Mouse (Mus musculus) telencephalon, adult 2 months (tissue): ENCODE measurements around the gene Pcsk5.
"Not testable (repeated sequence)": the region's sequence is repeated elsewhere in the genome, so short reads cannot be mapped to it uniquely, and the experiment has no call there.

Experiments
- DNase-seq: peaks from one replicate; pipeline ENCODE4 v3.0.0-alpha.2; 2011; ENCODE audit warnings: low read depth, low spot score

Gene Pcsk5

DNA sequence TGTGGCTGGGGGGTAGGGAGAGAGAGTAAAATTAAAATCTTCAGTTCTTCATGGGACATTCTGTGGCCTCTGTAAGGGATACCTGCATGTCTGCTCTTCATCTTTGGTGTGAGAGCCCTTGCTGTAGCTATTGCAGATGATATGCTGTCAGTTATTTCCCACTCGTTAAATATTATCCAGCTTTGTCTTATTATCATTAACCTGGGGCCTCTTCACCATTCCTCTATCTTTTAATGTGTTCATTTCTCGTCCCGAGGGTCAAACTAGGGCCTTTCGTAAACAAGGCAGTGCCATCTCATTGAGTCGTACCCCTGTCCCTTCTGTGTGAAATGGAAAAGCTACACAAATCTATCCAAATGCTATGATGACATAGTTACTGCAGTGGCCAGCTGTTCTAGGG is 361.4 kb downstream of the Pcsk5 start:
- no peak for DNase-seq

DNA sequence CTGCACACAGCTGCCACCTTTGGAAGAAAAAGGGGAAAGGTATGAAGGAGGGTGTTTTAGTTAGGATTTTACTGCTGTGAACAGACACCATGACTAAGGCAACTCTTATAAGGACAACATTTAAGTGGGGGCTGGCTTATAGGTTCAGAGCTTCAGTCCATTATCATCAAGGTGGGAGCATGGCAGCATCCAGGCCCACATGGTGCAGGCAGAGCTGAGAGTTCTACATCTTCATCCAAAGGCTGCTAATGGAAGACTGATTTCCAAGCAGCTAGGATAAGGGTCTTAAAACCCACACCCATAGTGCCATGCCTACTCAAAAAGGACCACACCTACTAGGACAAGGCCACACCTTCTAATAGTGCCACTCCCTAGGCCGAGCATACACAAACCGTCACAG is 364.3 kb downstream of the Pcsk5 start:
- DNase-seq, result not testable (repeated sequence)

DNA sequence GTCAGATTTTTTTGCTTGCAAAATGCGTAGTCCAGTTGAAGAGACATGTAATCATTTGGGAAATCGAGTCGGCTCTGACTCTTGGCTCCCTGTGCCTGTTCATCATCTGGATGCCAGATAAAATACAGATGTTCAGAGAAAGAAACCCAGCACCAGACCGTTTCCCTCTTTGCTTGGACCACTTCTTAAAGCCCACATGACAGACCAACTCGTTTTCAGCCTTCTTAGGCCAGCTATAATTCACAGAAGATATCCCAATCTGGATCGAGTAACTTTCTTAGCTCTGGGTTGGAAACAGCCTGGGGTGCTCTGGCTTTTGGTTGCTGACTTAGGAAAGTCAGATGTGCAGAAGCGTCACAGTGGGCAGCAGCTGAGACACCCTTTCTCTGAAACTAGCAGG is 365.6 kb downstream of the Pcsk5 start:
- DNase-seq, result no peak

DNA sequence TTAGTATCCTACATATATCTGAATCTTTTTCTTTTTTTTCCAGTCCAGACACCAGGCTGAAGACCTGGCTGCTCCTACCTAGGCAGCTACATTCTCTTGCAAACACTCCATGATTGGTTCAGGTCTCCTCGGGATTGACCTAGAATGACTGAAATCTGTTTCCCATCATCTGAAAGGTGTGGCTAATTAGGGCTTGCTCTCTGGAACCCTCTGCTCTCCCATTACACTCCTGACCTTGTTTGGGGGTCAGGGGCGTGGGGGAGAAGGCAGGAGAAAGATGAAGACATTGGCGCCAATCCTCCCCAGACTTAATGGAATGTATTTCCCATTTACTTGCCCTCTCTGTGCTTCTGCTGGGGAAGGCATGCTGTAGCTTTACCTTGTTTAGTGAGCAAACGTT is 366.2 kb downstream of the Pcsk5 start:
- no peak for DNase-seq

DNA sequence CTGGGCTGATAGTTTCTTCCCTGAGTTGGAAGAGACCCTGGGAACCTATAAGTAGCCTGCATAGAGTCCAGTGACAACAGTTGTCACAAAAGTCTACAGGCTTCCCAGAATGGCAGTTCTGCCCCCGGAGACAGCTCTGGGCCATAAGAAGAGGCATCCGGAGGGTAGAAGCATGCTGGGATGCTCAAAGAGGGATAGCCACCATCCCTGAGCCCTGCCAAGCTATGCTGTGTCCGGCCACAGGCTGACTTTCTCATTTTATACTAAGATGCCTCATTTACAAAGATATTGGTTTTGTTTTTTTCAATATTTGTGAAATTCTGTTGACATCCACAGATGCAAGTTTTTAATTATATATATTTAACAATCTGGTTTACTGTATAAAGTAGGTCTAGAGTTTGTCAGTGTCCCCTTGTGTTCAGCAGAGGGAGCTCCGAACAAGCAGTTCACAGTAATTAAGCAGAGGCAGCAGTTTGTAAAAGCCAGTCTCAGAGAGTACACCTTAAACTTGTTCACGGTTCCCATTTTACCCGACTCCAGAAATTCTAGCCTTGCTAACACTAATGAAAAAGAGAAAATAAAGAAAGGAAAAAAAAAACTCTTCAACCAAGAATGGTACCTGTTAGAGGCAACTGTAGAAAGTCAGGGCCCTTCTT is 369.7 kb downstream of the Pcsk5 start:
- peak; percentile 24 for DNase-seq

DNA sequence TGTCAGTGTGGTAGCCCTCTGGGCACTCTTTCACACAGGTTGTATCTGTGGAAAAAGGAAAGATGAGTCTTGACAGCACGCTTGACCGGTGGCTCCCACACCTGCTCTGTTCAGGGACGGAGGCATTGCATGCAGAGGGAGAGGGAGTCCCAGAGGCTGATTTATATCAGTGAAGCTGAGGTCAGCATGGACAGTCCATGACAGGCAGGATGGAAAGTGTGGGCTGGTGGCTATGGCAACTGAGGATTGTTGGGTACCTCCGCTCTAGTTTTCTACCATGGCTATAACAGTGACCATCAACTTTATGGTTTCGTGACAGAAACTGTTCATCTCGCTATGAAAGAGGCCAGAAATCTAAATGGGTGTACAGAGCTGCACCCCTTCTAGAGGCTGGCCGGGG is 385.4 kb downstream of the Pcsk5 start:
- no peak for DNase-seq

DNA sequence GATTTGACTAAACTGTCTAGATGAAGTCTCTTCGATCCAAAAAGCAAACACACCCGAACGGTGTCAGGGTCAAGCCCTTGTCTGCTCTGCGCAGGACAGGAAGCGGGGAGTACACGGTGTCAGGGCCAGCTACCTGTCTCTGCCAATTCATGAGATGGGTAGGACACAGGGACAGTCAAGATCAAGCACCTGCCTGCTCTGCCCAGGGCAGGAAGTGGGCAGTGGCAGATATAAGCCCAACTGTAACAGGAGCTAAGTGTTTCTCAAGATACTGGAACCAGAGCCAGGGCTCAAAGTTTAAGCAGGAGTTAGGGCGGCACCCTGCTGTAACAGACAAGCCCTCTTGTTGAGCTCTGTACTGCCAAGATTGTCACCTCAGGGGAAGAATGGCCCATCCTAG is 393.9 kb downstream of the Pcsk5 start:
- DNase-seq, result no peak

DNA sequence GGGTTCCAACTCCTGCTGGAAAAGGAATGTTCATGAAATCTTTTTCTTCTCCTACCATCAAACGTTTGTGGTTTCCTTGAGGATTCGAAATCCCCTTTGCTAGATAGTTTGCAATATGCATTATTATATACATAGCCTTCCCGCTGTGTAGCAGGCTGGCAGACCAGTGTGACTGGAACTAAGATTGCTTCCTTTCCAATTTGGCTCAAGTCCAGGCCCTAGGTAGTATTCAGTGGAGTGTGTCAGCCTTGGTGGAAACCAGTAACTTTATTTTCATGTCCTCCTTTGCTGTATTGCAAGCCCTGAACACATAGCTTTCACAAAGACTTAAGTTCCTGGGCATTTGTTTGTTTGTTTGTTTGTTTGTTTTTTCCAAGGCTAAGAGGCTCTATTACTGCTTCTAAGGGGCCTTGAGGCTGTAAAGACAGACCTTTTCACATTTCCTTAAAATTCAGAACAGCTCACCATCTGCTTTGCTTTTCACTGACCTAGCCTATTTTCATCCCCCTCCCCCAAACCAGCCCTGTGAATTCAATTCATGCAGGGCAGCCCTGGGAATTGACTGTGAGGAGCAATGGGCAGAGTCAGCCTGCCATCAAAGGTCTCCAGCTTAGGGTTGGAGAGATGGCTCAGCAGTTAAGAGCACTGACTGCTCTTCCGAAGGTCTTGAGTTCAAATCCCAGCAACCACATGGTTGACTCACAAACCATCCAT is 397.8 kb downstream of the Pcsk5 start:
- no peak for DNase-seq

DNA sequence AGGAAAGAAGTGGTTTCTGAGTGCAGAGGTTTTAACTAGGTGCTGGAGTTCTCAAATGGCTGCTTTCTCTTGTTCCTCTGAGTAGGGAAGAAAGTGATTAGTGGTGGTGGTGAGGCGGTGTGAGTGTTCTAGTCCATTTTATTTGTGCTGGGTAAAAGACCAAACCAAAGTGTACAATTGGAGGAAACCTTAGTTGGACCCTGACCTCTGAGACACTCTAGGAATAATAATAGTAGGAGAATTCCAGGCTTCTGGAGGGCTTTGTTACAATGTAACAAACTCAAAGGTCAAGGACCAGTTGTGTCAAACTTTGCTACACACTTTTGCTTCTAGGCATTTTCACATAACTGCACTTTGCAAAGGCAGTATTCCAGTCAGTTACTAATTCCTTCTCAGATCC is 400.8 kb downstream of the Pcsk5 start:
- no peak for DNase-seq

DNA sequence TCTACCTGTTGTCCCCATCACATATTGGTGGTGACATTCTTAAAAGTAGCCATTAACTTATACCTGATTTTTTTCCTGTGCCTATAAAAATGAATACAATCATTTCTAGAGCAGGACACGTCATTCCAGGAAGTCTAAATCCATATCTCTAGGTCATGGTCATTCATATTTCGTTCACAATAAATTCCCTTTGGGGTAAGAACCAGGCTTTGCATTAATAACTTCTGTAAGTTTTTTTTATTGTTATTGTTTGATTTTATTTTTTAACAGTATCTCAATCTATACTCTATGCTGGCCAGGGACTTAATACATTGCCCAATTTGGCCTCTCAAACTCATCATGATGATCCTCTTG is 408.9 kb downstream of the Pcsk5 start:
- DNase-seq, result no peak

DNA sequence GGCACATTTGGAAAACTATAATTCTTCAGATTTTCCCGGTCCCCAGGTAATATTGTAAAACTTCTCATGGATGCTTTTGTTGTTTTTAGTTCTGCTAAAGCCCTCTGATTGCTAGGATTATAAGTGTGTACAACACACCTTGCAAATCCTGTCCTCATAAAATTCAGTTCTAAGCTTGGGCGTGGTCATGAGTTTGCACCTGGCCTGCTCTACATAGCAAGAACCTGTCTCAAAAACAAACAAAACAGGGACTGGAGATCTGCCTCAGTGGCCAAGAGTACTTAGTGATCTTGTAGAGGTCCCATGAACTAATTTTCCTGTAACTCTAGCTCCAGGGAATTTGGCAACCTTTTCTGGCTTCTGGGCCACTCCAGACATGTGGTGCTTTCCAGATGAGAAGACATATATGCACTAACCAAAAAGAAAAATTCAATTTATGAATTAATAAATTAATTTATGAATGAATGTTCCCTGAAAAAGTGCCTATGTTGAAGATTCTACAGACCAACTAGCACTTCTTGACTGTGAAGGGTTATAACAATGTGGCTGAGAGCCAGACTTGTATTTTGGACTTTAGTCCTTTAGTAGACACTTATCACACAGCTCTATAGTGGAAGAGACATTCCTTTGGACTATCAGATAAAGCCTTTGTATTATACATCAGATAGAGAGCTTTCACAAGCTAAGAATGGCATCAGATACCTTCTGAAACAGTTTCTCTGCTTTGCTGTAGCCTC is 409.4 kb downstream of the Pcsk5 start:
- DNase-seq, result no peak

DNA sequence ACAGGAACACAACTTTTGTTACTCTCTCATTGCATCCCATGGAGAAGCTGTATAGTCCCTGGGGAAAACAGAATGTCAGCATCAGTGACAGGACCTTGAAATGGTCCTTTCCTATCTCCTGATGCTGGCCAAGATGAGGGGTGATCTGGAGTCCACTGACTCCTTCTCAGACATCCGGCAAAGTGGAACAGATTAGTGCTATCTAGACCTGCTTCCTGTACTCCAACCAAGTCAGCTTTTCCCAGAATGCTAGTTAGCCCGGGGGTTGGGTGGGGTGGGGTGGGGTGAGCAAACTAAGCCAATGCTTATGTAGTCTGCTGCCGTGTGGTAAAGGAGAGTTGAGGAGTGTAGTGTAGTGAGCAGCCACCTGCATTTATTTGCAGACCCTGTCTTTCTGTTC is 414.1 kb downstream of the Pcsk5 start:
- DNase-seq, result no peak

DNA sequence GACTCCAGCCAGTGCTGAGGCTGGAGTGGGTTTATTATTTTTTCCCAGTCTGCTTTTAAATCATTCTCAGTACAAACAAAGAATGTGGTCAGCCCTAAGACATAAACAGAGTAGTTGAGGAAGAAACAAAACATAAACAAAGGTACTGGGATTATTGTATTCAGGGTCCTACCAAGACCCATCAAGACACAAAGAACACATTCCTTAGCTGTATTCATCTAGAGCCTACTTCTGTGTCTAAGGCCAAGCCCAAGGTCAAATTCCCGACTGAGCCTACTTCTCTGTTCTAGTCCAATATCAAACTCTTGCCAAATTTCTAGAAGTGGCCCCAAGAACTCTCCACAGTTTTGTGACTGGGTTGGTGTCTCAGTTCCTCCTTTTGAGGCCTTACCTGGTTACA is 419.6 kb downstream of the Pcsk5 start:
- no peak for DNase-seq

DNA sequence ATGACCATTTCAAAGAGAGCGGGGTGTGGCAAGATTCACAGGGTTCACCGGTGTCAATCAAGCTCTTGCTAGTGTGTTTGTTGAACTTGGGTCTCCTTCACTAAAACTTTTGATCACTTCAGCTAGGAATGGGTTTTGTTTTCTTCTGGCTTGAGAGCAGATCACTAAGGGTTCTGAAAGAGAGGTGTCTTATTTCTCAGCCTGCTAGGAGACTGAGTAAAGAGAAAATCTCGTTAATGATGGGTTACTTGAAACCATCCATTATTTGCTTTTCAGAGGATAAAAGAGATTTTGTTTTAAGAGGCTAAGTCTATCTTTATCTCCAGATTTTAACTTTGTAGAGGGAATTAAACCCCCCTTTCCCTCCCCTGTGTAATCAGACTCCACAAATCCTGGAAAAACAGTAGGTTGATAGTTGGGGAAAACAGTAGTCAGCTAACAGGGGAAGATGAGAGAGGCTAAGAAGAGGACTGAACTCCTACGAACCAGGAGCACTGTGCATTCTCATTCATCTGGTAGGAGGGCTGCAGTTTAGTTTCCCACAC is 424.4 kb downstream of the Pcsk5 start:
- no peak for DNase-seq

DNA sequence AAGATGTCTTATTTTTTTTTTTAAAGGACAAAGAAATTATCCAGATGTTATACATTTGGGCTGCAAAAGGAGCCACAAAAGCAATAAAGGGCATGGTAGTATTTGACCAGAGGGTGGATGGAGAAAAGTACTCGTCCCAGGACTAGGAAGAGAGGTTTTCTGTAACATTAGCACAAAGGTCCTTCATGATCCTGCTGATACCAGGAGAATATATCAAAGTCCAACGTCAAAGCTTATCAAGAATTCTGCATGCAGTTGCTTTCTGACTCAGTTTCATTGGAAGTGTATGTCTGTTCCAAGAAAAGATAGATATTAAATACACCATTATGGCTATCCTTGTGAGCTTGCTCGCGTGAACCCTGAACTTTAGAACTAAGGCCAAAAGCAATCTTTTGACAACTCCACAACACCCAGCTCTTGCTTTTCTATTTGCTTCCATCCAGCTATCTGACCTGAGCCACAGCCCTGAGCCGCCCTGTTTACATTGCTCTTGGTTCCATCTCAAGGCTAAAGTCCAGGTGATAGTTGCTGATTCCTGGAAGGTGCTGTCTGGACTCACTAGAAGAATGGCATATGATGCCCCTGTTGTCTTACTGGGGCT is 426.9 kb downstream of the Pcsk5 start:
- no peak for DNase-seq

DNA sequence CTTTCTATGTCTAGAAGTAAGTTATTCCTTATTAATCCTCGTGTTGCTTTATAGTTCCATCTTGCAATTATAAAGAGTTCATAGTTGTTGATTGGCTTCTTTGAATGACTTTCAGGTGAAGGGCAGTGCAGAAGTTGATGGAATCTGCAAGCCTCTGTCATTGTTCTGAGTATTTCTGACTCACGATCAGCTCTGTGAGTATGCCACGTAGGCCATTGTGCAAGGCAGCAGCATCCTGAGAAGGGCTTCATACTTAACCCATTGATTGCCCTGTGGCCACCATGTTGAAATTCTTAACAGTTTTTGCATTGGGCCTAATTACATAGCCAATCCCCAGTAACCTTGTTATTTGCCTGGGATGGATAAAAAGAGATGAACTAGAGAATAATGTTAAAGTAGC is 428.1 kb downstream of the Pcsk5 start:
- no peak for DNase-seq

DNA sequence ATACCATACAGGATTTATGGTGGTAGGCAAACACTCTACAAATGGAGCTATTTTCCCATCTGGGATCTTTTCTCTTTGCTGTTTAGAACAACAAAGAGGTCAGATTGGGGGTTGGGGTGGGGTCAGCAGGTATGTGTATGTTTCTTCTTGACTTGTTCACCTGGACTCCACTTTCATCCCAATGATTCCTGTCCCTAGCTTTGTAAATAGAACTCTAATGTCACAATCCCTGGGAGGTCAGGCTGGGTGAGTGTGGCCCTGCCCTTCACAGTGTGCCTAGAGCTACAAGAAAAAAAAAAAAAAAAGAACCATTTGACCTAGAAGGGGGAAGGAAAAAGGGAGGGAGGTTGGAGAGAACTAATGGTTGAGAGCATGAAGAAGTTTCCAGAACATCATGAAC is 428.8 kb downstream of the Pcsk5 start:
- DNase-seq, result no peak

DNA sequence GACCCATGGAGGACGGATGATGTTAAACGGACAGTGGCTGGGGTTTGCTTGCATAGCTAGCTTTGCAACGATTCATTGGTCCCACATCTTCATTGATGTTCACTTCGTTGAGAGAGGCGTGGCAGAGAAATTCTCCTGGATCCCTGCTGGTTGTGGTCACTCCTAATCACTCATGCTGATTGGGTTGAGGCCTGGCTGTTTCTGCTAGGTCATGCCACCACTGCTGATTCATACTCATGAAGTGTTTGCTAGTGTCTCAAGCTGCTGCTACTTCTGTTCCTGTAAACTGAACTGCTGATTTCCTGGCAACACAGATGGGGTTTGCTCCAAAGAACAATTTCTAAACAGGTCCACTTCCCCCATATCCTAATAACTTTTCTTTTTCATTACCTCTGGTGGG is 430.6 kb downstream of the Pcsk5 start:
- DNase-seq, result no peak

DNA sequence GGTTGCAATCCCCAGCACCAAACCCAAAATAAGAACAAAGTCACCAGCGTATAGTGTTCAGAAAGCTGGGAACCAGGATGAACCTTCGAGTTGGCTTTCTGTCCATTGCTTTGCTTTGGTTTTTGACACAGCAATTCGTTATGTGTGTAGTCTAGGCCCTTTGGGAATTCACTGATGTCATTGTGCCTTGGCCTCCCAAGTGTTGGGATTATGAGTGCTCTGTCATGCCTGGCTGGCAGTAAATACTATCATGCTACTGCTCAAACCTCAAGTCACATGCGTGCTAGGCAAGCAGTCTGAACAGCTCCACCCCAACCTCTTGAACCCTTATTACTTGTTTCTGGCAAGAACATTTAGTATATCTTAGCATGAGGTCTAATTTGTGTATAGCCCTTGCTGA is 434.3 kb downstream of the Pcsk5 start:
- DNase-seq, result no peak

DNA sequence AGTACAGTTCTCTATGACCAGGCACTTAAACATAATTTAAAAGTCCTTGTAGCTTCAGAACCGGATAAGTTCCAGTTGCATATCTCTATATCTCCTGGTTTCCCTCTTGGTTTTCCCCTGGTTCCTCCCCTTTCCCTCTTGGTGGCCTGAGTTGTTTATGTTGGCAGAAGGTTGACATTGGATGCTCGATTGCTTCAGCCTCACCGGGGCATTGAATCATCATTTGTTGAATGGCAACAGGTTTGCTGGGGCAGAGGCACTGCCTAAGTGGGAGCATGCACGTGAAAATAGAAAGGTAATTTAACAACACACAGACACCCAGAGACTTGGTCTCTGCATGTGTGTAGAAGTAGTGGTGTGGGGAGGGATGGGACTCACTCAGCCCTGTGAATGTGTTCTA is 436.9 kb downstream of the Pcsk5 start:
- no peak for DNase-seq

DNA sequence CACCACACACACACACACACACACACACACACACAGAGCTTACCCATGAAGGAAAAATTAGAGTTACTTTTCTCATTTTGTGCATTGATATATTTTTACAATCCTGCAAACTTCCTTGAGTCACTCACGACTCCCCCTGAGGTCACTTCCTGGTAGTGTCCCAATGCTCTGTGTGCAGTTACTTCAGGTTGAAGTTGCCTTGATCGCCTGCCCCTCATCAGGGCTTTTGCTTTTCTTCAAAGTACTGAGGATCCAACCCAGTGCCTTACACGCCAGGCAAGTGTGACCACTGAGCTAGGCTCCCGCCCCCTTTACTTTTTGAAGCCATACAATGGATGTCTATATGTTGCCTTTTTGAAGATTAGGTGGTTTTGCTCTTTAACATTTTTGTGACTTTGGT is 437.5 kb downstream of the Pcsk5 start:
- no peak for DNase-seq

DNA sequence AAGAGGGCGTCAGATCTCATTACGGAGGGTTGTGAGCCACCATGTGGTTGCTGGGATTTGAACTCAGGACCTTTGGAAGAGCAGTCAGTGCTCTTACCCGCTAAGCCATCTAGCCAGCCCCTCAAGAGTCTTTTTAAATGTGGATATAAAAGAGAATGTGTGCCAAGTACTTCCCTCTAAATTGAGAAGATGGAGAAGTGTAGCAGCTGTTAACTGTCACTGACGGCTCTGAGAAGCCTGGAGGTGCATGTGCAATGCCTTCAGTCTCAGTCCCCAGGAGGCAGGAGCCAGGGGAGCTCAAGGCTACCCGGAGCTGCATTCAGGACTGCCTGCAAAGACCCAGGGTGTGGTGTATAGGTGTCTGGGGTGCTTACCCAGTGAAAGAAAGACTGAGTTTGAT is 439.5 kb downstream of the Pcsk5 start:
- DNase-seq, result no peak
